Mouse (Mus musculus): ENCODE results near the gene Col2a1. TPM values are rescaled to one million over a fixed set of nuclear protein-coding genes. Genes with fewer than 3 reads are reported as not detected.

Gene Col2a1
- total RNA-seq, 4 experiments from 2014 or later: 1.2 to 2.8 (median 1.9) TPM

DNA sequence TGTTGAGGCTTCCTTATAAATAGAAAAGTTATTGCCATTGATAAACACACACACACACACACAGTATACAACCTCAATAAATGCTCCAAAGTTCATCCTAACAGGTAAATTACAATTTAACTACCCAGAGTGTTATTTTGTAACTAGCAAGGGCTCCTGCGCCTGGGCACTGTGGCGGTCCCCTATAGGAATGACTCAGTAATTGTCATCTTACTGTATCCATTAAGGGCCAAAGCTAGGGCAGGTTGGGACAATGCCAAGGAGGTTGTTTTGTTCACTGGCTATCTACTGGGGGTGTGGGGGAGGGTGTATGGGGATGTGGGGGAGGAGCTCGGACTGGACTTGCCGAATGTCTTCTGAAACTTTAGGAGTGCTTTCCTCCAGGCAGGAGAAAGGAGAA lies 77.5 kb downstream of the Col2a1 start:
- no peak for DNase-seq (ENCODE audit: low spot score in 2 of 2)

Other genes starting within 250 kb of the Col2a1 start
- 10 to 100 TPM; 52.2 to 70.6 (median 55.7) TPM for gene Rapgef3, start 236.7 kb downstream of the Col2a1 start, total RNA-seq (2022)
- 100 to 1,000 TPM; 131 to 151 (median 146) TPM for gene Slc48a1, start 226.2 kb downstream of the Col2a1 start, total RNA-seq (2022)
- 10 to 100 TPM; 28.0 to 41.5 (median 34.1) TPM for gene Hdac7, start 160.2 kb downstream of the Col2a1 start, total RNA-seq (2022)
- under 1 TPM; 0.23 to 0.64 (median 0.50) TPM for gene Vdr, start 94.1 kb downstream of the Col2a1 start, total RNA-seq (2022)
- gene Tmem106c, start 40.5 kb downstream of the Col2a1 start, total RNA-seq (2022): 10 to 100 TPM; 32.1 to 41.9 (median 39.0) TPM
- gene Pfkm, start 87.9 kb upstream of the Col2a1 start, total RNA-seq (2022): 100 to 1,000 TPM; 332 to 357 (median 349) TPM
- 10 to 100 TPM; 13.8 to 16.1 (median 14.9) TPM for gene Senp1, start 89.0 kb upstream of the Col2a1 start, total RNA-seq (2022)
- 10 to 100 TPM; 50.7 to 55.0 (median 54.3) TPM for gene Asb8, start 160.9 kb upstream of the Col2a1 start, total RNA-seq (2022)
- gene Ccdc184, start 162.5 kb upstream of the Col2a1 start, total RNA-seq (2022): 10 to 100 TPM in 3 of 4 experiments, 1 to 10 TPM in 1; 9.8 to 11.9 (median 10.6) TPM
- not detected for gene Olfr288, start 190.8 kb upstream of the Col2a1 start, total RNA-seq (2022)
- gene Gm44579, start 216.3 kb upstream of the Col2a1 start, total RNA-seq (2022): under 1 TPM in 3 of 4 experiments, not detected in 1; 0.21 to 0.45 (median 0.27) TPM
- 1 to 10 TPM; 4.1 to 5.4 (median 4.4) TPM for gene Olfr287, start 216.4 kb upstream of the Col2a1 start, total RNA-seq (2022)
- not detected for gene Olfr286, start 229.8 kb upstream of the Col2a1 start, total RNA-seq (2022)